Mouse (Mus musculus): ENCODE measurements around the gene Rps6ka2.

DNA sequence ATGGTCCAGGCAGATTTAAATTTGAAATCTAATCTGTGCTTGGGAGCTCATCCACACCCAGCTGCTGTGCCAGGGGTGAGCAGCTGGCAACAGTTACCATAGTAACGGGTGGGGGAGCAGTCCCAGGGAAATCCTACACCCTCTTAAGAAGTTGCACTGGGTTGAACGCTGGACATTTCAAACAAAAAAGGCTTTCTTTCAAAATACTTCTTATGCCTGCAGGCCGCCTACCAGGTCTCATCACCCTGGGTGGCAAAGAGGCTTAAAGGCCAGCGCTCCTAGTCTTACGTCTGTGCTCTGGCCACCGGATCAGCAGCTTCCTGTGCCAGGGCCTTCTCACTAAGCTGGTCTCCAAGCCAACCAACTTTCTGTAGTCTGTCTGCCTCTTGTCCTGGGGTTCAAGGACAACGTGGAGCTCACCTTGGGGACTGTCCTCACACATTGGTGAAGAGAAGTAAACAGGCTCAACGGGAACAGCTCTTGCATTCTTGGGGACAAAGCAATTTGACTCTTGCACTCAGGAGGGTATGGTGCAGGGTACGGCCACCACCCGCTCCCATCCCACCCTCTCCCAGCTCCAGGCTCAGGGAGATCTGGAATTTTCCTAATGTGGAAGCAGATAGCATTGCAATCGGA is 35.0 kb downstream of the Rps6ka2 start:
- TF ChIP-seq CTCF (IDR thresholded peaks at IDR 0.05; ENCODE audit: insufficient read depth, low read depth, low read length) (no peak), POLR2A (IDR thresholded peaks at IDR 0.05; ENCODE audit: insufficient read depth, low read depth, low read length) (no peak)

Measured in olfactory bulb, adult 2 months (tissue).